Mouse (Mus musculus) cerebellum, adult 11-12 months (tissue): ENCODE results near the gene Krtcap3.
"Not testable (repeated sequence)": the region's sequence is repeated elsewhere in the genome, so short reads cannot be mapped to it uniquely, and the experiment has no call there.

Experiments used
- DNase-seq: peaks from one replicate; pipeline ENCODE4 v3.0.0; 2022

The Krtcap3 gene

DNA sequence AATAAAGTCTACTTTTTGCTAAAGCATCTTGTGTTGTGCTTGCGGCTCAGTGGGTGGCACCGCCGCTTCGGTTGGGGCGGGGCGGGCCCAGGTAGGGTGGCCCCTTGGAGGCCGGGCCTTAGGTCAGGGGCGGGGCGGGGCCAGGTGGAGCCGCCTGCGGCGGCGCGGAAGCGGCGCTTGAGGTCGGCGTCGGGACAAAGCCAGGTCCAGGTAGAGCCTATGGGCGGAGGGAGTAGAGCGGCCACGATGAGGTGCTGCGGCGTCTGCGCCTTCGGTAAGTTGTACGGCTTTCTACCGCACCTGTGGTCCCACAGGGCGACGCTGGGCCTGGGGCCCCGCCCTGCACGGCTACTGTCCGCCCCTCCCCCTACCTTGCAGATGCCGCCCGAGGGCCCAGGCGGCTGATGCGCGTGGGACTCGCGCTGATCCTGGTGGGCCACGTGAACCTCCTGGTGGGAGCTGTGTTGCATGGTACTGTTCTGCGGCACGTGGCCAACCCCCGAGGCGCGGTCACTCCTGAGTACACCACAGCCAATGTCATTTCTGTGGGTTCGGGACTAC is at the start of gene Krtcap3:
Krtcap3 (plus strand) TSS at position 151 of the 561 bp plus-strand sequence.
- DNase-seq: peak; percentile 38

DNA sequence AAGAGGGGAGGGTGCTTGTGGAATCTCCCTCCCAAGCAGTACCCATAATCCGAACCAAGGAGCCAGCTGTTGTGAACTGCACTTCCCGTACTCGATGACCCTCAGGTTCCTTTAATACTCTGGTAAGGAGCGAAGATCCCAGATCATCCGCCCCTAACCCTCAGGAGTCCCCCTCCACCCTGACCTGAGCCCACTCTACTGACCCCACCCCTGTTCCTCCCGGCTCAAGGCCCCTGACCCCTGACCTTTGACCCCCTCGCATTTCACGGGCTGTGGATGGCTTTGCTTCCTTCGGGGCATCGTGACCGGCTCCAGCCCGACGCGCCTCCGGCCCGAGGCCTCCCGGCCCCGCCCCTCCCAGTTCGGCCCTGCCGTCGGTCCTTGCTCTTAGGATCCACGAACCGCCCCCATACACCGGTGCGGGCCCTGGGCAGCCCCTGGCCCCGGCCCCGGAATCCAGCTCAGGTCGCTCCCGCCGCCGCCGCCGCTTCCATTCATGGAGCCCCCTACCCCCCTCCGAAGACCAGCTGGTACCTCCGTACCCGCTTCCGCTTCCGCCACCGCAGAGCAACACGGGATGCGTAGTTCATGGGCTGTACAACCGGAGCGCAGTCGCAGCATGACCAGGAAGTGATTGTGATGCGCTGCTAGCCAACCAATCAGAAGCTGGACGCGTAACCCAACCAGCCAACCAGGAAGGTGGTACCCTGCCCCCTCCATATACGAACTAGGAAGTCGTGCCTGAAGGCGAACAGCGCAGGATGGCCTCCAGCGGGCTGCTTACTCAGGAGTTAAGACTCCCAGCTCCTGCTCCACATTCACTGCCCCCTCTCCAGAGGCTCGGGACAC is 49.5 kb upstream of the Krtcap3 start, which contains the start of gene Zfp513:
Zfp513 (minus strand) TSS at position 562 of the 849 bp plus-strand sequence.
- peak; percentile 99 for DNase-seq

DNA sequence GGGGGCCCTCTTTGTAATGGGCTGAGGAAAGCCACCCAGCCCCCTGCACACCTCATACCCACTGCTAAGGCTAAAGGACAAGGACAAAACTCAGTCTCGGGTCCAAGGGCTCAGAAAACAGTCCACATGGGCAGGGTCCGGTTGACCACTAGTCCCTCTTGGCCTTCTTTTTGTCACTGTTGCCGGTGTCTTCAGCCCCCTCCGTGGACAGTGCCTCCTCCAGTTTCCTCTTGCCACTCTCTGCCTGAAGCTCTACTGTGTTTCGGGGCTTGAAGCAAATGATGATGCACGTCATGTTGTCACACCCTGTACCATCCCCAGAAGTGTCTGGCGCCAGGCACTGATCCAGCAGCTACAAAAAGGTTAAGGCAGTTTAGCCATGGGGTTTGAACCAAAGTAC is 48.6 kb upstream of the Krtcap3 start:
- DNase-seq: peak; percentile 63

DNA sequence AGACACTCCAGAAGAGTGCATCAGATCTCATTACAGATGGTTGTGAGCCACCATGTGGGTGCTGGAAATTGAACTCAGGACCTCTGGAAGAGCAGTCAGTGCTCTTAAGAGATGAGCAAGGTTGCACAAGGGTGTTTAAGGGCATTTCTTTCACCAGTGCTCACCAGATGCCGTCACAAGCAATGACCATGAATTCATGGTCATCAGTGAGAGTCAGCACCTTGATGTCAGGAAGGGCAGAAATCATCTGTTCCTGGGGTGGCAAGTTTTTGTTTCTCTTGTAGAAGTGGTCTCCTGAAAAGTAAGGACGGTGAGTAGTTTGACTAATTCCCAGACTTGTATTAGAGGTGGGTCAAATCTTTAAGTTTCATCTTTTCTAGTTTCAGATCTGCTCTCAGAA is 47.6 kb upstream of the Krtcap3 start:
- DNase-seq: no peak

DNA sequence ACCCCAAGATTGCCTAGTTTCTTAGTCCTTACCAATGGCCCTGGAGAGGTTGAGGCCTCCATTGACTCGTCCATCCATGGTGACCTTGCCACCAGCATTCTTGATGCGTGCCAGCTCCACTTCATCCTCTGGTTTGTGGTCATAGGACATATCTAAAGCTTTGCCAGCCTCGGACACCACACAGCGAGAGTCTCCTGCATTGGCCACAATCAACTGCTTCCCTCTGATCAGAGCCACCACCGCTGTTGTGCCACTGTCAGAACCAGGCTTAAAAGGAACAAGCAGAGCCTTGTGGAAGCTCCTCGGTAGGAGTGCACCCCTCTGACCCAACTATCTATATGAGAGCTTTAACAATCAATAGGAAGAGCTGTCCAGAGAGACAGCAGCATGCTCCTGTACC is 47.1 kb upstream of the Krtcap3 start:
- DNase-seq: no peak

DNA sequence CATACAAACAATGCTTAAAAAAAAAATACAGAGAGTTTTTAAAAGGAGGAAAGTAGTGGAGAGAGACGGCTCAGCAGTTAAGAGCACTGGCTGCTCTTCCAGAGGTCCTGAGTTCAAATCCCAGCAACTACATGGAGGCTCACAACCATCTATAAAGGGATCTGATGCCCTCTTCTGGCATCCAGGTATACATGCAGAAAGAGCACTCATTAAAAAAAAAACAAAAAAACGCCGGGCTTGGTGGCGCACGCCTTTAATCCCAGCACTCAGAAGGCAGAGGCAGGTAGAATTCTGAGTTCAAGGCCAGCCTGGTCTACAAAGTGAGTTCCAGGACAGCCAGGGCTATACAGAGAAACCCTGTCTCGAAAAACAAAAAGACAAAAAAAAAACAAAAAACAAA is 34.9 kb upstream of the Krtcap3 start:
- not testable (repeated sequence) for DNase-seq

DNA sequence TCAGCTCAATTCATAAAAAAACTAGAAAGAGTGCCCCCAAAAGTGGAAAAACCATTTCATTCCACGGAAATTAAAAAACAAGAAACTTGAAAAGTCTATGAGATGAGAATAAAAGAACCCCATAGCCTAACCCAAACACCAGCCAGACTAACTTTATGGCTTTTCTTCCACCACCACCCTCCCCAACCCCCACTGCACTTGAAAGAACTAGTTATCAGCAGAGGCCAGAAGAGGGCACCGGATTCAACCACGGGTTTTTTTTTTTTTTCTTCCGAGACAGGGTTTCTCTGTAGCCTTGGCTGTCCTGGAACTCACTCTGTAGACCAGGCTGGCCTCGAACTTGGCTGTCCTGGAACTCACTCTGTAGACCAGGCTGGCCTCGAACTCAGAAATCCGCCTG is 33.2 kb upstream of the Krtcap3 start:
- DNase-seq: no peak

DNA sequence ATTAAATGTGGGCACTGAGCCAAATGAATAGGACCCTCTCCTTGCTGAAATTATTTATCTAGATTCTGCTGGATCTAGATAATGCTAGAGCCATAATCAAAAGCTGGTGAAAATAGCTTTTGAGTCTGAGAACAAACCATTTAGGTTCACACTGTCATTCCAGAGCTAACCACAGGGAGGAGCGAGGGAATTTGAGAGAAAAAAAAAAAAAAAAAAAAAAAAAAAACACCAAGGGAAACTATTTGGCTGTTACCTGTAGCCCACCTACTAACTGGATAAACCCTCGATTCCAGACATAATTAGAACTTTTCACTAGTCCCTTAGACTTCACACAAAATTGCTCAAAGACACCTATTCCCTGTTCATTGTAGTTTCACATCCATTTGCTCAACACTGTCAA is 32.4 kb upstream of the Krtcap3 start:
- DNase-seq: no peak

DNA sequence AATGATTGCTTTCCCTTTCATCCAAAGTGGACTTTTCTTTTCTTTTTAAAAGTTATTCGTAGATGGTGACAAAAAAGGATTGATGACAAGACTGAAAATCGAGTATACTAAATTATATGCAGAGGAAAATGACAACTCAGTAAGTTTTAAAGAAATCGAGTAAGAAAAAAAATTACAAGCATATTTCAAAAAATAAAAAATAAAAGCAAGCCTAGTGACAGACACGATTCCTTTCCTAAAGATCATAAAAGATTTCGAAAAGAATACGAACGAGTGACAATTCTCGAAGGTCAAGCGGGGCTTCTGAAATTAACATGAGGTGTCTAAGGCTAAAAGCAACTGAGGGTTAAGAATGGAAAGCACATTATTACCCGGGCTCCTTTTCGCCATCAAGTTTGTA is 32.0 kb upstream of the Krtcap3 start:
- no peak for DNase-seq

DNA sequence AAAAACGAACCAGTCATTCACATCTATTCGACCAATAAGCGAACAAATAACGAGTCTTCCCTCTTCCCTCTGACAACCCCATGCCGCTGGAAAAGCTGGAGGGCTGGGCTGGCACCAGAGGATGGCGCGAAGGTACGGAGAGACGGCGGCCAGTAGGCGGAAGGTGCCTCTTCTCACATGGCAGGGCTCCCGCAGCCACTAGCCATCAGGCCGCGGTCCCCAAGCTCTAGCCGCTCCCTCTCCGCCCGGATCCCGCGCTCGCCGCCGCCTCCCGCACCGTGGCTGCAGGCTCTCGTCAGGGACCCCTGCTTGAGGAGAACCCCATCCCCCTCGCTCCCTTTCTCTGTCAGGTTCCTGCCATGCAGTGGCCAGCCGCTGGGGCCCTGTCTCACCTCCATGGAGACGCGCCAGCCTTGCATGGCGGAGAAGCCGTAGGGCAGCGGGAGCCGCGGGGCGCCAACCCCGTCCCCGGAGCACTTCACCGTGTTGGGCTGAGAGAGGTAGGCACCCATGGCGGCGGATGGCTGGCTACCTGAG is 31.5 kb upstream of the Krtcap3 start:
- DNase-seq: no peak

DNA sequence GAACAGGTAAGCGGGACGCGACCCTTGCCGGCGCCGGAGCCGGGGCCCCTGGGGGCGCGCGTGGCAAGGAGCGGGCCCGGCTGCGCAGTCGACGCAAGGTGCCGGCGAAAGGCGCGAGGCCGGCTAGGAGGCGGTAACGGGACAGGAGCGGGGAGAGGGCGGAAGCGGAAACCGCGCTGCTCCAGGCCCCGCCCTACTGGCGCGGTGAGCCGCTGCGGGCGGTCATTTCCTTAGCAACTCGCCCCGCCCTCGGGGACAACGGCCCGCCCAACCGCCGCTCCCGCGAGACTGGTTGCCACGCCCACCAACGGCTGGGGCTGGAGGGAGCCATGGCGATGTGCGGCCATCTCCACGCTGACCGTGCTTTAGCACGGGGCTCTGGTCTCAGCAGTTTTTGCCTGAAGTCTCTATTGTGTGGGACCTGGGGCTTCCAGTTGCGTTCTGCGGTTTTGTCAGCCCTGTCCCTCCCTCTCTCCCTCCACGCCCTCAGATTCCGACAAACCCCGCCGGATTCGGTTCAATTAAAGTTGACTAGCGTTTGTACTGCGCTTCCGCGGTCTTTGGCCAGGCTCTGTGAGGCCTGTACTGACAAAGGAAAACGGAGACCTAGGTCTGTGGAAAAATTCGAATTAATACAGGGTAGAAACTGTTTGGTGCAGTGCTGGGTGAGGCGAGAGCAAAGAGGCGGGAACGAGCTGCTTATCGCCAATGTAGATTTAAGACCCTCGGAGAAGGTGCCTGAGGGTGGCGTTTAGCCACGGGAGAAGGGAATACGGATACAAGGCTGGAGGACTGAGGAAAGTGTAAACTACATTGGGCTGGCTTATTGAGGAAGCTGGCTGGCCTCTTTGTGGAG is 30.8 kb upstream of the Krtcap3 start, which contains the start of gene Ppm1g:
Ppm1g (minus strand) TSS at position 240 of the 856 bp plus-strand sequence.
- peak; percentile 94 for DNase-seq

DNA sequence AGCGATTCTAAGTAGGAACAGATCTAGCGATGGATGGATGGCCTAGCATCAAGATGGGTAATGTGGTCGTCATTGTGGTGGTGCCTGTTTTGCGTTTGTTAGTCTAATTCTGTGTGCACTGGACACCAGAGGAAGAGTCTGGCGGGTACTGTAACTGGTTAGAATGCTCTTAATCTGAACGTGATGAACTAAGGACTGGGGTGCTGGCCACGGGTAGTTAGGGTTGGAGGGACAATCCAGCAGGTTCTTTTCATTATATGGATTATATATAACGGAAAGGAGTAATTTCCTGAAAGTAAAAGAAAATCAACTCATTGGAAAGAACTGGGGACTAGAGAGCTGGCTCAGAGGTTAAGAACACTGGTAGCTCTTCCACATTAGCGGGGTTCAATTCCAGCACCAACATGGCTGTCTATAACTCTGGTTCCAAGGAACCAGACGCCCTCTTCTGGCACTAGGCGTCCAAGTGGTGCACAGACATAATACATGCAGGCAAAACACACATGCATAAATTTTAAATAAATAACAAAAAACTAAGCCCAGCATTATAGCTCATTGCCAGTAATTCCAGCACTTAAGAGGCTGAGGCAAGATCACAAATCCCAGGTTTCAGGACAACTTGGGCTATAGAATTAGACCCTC is 30.1 kb upstream of the Krtcap3 start:
- DNase-seq: peak; percentile 31

DNA sequence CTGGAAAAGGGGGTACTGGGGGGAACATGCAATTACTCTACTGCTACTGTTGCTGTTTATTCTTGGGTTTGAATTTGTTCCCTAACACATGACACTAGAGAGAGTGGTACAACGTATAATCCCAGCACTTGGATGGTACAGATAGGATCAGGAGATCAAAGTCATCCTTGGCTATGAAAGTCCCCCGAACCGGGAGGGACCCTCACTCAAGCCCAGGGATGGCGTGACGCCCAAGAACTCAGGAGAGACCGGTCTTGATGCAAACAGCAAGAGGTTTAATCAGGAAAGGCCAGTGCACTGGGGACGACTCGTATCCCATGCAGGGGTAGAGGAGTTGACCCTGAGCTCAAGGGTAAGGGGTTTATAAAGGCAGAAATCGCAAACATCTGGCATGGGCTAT is 28.8 kb upstream of the Krtcap3 start:
- peak; percentile 28 for DNase-seq

DNA sequence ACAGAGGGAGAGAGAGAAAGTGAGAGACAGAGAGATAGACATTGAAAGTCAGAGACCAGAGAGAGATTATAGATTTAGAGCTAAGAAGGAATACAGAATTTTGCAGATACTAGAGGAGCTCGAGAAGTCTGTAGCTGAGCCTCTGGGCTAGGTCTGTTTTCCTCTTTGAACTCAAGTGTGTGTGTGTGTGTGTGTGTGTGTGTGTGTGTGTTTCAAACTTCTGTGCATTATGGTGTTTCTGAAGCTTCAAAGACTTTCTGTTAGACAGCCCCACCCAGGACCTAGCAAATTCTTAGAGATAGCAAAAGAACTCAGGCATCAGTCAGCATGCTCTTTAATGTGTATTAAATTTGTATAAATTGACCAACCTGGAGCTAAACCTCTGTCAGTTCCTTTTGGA is 24.9 kb upstream of the Krtcap3 start:
- no peak for DNase-seq

DNA sequence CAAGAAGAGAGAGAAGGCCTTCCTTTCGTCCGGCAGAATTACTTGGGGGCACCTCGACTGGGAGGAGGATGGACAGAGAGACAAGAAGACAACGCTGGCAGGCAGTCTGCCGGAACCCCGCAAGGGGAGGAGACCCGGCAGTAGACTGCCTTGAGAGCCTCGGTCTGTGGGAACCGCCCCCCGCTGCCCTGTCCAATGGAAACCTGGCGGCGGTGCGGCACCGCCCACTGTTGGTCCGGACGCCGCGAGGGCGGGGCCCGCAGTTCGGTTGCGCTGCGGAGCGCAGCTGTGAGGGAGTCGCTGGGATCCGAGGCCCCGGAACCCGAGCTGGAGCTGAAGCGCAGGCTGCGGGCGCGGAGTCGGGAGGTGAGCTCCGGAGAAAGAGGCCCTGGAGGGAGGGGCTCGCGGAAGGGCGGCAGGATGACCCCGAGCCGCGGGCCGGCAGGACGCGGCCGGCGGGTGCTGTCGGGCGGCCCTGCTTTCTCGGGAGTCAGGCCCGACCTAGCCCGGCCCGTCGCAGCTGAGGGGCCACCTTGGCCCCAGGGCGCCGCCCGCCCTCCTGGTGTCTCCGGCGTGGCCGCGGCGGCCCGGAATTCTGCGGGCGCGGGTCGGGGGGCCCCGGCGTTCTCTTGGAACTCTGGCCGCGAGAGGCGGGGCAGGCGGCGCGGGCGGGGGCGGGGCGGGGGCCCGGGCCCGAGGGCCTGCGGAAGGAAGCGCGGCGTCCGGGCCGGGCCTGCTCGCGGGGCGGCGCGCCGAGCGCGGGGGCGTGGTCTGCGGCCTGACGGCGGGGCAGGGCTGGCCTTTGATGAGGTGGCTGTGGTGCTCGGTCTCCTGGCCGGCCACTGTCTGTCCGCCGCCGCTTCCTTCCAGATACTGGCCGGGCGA is 10.6 kb upstream of the Krtcap3 start, which contains the start of the genes Nrbp1 and Gm9970:
Nrbp1 (plus strand) TSS at position 228 of the 885 bp plus-strand sequence.
Gm9970 (minus strand) TSS at position 596 of the 885 bp plus-strand sequence.
- DNase-seq: peak; percentile 96

DNA sequence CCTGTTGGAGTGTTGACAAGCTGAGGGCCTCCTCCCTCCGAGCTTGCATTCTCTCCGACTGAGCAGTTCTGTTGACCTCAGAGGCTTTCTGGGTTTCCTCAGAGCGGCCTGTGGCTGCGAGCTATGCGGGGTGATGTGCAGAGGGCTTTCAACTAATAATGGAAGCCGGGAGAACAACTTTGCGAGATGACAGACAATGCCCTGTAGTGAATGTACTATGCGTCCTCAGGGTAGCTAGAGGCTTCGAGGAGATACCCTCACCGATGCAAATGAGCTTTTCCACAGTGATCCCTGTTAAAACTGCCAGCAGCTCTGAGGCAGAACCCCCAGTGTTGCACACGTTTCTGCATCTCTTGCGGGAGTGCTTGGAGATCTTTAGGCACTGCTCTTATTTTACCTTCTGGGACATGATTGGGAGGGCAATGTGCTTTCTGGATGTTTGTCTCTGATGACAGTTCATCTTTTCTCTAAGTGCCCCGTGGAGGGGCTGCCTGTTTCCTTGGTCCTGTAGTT is 9.9 kb upstream of the Krtcap3 start:
- DNase-seq: no peak

DNA sequence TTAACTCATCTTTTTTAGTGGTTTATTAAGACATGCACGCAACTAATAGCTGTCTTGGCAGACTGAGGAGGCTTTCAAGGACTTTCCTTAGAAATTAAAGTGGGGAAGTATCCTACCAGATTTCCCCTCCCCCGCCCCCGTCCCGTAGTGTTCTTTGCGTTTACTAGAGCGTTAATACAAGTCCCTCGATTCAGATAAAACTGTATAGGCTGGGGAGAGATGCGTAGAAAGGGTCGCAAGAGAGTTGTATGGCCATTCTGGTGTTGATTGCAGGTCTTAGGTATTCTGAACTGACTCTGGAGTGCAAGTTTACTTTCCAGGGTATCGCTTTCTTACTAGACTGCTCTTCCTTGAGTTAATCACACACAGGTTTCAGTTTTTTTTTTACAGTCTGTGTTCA is 9.3 kb upstream of the Krtcap3 start:
- no peak for DNase-seq

DNA sequence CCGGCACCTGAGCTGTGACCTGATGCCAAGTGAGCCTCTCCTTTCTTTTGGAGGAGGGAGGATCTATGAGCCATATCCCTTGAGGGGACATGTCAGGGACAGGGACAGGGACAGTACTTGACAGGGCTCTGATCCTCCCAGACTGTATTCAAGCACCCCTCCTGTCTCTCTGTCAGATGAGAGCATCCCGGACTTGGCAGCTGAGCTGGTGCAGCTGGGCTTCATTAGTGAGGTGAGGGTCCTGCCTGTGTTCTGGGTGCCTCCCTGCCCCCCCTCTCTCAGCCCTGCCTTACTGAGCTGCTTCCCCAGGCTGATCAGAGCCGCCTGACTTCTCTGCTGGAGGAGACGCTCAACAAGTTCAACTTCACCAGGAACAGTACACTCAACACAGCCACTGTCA is 775 bp upstream of the Krtcap3 start:
- DNase-seq: no peak

DNA sequence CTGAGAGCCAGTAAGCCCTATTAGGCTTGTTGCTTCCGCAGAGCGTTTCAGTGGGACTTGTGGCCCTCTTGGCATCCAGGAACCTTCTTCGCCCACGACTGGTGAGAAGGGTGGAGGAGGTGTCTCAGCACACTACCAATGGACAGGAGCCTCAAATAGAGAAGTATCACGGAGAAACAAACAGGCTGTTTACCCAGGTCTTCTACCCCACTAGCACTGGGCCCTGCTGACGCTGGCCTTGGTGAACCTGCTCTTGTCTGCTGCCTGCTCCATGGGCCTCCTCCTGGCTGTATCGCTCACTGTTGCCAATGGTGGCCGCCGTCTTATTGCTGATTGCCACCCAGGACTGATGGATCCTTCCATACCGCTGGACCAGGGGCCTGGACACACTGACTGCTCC is 660 bp downstream of the Krtcap3 start:
- no peak for DNase-seq

DNA sequence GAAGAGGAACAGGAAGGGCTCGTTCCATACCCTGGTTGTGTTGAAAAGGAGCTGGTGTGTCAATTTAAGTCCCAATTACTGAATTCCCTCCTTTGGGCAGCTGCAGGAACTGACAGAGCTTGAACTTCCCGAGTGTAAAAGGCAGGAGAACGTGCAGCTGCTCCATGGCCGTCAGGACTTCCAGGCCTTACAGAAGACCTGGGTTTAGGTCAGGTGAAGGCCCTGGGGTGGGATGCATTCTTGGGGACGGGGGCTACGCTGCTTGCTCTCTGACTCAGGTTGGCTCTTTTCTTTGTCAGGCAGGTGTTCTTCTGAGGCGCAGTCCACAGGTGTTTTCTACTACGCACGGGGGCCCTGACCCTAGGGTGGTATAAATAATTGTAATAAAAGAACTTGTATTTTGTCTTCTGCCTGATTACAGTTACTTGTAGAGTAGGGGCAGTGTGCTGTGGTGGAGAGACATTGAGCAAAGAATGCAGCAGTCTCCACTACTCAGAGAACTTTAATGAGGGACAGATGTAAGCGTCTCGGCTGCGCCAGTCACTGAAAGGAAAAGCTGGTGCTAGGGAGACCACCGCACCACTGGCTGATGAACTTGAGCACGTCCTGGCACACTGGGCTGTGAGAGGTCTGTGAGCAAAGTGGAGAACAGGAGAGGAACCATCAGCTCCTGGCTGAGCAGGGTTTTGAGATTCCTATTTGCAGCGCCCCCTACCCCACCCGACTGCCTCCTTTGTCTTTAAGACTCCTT is 1.5 kb downstream of the Krtcap3 start:
- no peak for DNase-seq
